Mouse (Mus musculus): Measurements from ENCODE around the gene Atcay.

Gene Atcay

GRCm38 (mm10) chr10:81230438-81231332 is at the start of gene Atcay:
Atcay (minus strand) TSS chr10:81230833.
- CTCF ChIA-PET = interaction anchor here (0.6 kb wide), 3 partner anchors 27 to 136 kb away, joined by 4 to 9 read pairs (median 5); no protein-coding TSS in a partner anchor

GRCm38 (mm10) chr10:81279496-81279895 is 48.9 kb upstream of the Atcay start:
- CTCF ChIA-PET = no interaction called here

- CTCF ChIA-PET = interaction anchor here (0.7 kb wide), 1 partner anchor 46 kb away, joined by 3 read pairs; no protein-coding TSS in a partner anchor
These were observed 47.0 kb upstream of the Atcay start for GRCm38 (mm10) chr10:81277676-81278075.

- CTCF ChIA-PET = no interaction called here
These were observed 43.2 kb upstream of the Atcay start for GRCm38 (mm10) chr10:81273842-81274241.

- CTCF ChIA-PET = no interaction called here
These were observed 41.7 kb upstream of the Atcay start for GRCm38 (mm10) chr10:81272356-81272755.

GRCm38 (mm10) chr10:81268643-81269412 is 38.2 kb upstream of the Atcay start:
- CTCF ChIA-PET = no interaction called here

- CTCF ChIA-PET = interaction anchor here (1.8 kb wide), 1 partner anchor 21 kb away, joined by 5 read pairs; no protein-coding TSS in a partner anchor
These were observed 37.4 kb upstream of the Atcay start for GRCm38 (mm10) chr10:81268056-81268455.

- CTCF ChIA-PET = interaction anchor here (0.6 to 1.8 kb wide), 3 partner anchors 22 to 1412 kb away, joined by 3 to 5 read pairs (median 4); partner anchors contain the start of gene Ptbp1
These were observed 35.8 kb upstream of the Atcay start, which contains the start of the genes Mrpl54 and Apba3 for GRCm38 (mm10) chr10:81266211-81267105. Mrpl54 (minus strand) TSS chr10:81266934. Apba3 (plus strand) TSS chr10:81266960.

- CTCF ChIA-PET = no interaction called here
These were observed 34.9 kb upstream of the Atcay start for GRCm38 (mm10) chr10:81265540-81265939.

GRCm38 (mm10) chr10:81261025-81261424 is 30.4 kb upstream of the Atcay start:
- CTCF ChIA-PET = no interaction called here

- CTCF ChIA-PET = no interaction called here
These were observed 28.7 kb upstream of the Atcay start for GRCm38 (mm10) chr10:81259225-81259884.

GRCm38 (mm10) chr10:81257158-81258039 is 26.8 kb upstream of the Atcay start:
- CTCF ChIA-PET = interaction anchor here (0.6 to 1.9 kb wide), 2 partner anchors 13 to 31 kb away, joined by 3 to 5 read pairs; no protein-coding TSS in a partner anchor

- CTCF ChIA-PET = no interaction called here
These were observed 24.3 kb upstream of the Atcay start for GRCm38 (mm10) chr10:81254886-81255285.

GRCm38 (mm10) chr10:81252424-81253419 is 22.1 kb upstream of the Atcay start, which contains the start of gene Matk:
Matk (plus strand) TSS chr10:81252935.
- CTCF ChIA-PET = no interaction called here

GRCm38 (mm10) chr10:81249442-81249841 is 18.8 kb upstream of the Atcay start:
- CTCF ChIA-PET = no interaction called here

- CTCF ChIA-PET = interaction anchor here (0.6 kb wide), 1 partner anchor 57 kb away, joined by 6 read pairs; no protein-coding TSS in a partner anchor
These were observed 17.2 kb upstream of the Atcay start for GRCm38 (mm10) chr10:81247804-81248203.

- CTCF ChIA-PET = no interaction called here
These were observed 14.5 kb upstream of the Atcay start for GRCm38 (mm10) chr10:81245166-81245565.

GRCm38 (mm10) chr10:81244595-81244994 is 14.0 kb upstream of the Atcay start:
- CTCF ChIA-PET = interaction anchor here (1.1 kb wide), 1 partner anchor 9 kb away, joined by 6 read pairs; no protein-coding TSS in a partner anchor

Measured in spleen, embryonic (tissue).